Mouse (Mus musculus) splenic B cell, adult 2 months (primary cell): ENCODE measurements around the gene Pcdh15.

Experiments
- DNase-seq: peaks from one replicate; pipeline ENCODE4 v3.0.0-alpha.2; 2011; ENCODE audit warnings: low read depth, low spot score
- H3K27me3 ChIP-seq: 2 replicates; pipeline ENCODE4 v1.6.1; 2012; ENCODE audit warnings: mild to moderate bottlenecking, low read length, moderate library complexity, mixed read lengths; ENCODE audit not compliant: control insufficient read depth, poor library complexity, insufficient read depth, severe bottlenecking
- H3K36me3 ChIP-seq: 2 replicates; pipeline ENCODE4 v1.6.1; 2012; ENCODE audit warnings: mild to moderate bottlenecking, low read length, moderate library complexity, mixed read lengths; ENCODE audit not compliant: control insufficient read depth, poor library complexity, insufficient read depth, severe bottlenecking

Gene Pcdh15

DNA sequence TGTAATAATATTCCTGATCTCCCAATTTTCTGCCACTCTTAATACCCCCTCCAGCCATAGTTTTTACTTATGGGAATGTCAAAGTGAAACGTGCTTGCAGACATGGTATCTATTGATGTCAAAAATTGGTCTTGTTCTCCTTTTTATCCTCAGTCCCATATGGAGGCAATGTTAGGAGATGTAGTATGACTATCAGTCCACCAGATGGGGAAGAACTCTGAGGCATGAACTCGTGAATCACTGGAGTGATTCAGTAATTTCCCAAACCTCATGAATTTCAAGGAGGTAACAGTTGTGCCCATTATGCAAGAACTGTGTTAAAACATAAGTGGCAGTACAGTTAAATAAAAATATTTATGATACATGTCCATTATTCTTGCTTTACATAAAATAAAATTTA, 116.9 kb downstream of the Pcdh15 start:
- Histone ChIP-seq H3K27me3 (no peaks in the 10 kb centered on the region), H3K36me3 (no peaks in the 10 kb centered on the region)
- DNase-seq, result no peak

DNA sequence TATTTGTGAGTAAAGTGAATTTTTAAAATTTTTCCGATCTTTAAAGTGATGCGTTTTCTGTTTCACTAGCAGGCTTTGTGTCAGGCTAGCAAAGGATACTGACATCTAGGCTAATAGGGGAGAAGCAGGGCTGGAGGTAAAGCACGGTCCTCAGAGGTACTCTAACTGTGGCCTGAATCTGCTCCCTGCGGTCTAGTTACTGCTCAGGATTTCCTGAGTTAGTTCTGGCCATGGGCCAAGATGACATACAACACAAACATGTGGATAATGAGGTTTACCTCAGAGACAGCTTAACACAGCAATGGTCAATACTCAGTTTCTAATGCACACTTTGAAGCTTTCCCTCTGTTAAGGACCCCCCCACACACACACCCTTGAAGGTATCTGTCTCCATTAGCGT, 143.2 kb downstream of the Pcdh15 start:
- DNase-seq, result no peak
- H3K36me3 ChIP-seq, result no peaks in the 10 kb centered on the region
- no peaks in the 10 kb centered on the region for H3K27me3 ChIP-seq

DNA sequence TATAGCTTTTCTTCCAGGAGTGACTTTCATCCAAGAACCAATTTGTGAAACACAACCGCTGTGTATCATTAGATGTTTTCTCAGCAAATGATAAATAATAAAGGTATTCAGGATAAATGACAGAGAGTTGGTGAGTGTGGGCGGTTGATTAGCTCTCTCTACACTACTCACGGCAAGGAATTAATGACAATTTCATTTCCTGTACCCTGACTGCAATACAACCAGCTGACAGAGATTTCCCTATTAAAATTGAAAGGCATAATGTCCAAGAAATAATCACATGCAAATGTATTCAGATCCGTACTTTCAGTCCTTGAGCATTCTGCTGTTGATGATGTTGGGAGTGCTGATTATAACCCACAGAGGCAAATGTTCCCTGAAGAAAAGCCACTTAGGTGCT, 181.3 kb downstream of the Pcdh15 start:
- no peak for DNase-seq
- no peaks in the 10 kb centered on the region for H3K36me3 ChIP-seq
- no peaks in the 10 kb centered on the region for H3K27me3 ChIP-seq

DNA sequence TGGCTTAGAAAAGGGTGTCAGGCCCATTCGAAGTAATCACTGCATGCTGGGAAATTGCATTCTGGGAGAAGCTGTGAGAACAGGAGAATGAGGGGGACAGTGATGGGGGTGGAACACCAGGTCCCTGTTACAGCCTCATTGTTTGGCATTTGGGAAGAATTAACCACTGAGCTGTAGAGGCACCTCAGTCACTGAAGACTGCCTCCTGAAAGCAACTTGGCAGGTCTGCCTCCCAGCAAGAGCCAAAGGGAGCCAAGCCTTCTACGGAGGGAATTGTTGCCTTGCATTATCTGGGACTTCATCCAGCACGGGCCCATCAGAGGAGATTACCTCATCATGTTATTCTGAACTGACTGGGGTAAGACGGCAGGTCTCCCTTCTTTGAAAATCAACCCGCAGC, 197.3 kb downstream of the Pcdh15 start:
- no peaks in the 10 kb centered on the region for H3K36me3 ChIP-seq
- H3K27me3 ChIP-seq, result no peaks in the 10 kb centered on the region
- no peak for DNase-seq

DNA sequence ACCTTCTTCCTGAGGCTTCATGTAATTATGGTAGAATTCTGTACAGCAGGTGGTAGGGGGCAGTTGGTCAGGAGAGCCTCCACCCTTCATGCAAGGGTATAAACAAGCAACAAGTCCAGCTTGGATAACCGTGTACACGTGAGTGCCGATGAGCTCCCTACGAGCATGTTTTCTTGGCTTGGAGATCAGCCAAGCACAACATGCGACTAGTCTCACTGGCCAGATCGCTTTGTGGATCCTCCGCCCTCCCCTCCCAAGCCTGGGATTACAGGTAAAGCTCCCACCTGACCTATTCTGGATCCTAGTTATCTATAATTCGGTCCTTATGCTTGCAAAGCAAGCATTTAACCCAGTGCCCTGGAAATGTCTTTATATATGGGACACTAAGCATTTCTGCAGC, 202.8 kb downstream of the Pcdh15 start:
- no peak for DNase-seq
- no peaks in the 10 kb centered on the region for H3K36me3 ChIP-seq

DNA sequence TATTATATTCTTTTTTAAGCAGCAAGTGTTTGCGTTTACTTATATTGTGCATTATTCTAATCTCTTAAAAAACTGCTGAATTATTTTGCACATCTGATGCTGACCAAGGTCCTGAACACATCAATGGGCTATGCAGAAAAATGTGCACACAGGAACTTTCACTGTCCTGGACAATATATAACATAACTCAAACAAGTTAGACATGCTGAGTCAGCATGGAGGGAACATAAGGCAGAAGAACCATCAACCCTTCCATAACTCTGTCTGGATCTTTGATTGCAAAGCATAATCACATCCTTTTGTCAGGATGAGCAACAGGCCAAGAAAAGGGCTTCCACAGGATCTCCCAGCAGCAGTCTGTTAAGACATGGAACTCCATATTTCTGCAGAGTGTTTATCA, 207.5 kb downstream of the Pcdh15 start:
- Histone ChIP-seq H3K27me3 (no peaks in the 10 kb centered on the region), H3K36me3 (no peaks in the 10 kb centered on the region)
- DNase-seq, result no peak

More for the DNA sequence above, 202.8 kb downstream of the Pcdh15 start:
- no peaks in the 10 kb centered on the region for H3K27me3 ChIP-seq

DNA sequence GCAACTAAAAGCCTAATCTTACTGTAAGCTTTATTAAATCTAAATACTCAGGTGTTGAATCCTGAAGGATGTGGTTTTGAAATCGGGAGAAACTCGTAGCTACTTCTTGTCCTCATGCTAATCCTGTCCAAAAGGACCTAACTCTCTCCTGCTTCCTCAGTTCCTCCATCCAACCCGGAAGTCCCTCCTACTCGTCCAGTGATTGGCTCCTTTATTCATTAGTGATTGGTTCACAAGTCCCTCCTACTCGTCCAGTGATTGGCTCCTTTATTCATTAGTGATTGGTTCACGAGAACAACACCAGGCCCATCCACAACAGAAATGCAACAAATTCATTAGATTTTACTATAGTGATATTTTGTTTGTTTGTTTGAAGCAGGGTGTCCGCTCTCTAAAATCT, 227.7 kb downstream of the Pcdh15 start:
- Histone ChIP-seq H3K27me3 (no peaks in the 10 kb centered on the region), H3K36me3 (no peaks in the 10 kb centered on the region)
- DNase-seq, result no peak

DNA sequence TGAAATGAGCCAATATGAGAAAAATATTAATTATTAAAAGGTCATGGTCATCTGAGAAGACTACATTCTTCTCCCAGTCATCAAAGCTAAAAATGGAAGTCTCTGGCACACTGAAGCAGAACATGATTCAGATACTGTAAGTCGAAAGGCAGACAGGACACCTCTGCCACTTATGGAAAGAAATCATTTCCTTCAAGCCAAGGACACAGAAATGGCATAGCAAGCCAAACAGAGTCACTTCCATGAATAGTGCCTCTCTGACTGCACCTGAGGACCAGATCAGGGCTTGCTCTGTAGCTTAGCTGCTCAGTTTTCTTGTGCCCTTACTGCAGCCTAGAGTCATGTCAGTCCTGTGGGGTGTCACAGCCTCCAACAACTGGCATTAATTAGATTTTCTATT, 234.3 kb downstream of the Pcdh15 start:
- no peak for DNase-seq
- H3K36me3 ChIP-seq, result no peaks in the 10 kb centered on the region

DNA sequence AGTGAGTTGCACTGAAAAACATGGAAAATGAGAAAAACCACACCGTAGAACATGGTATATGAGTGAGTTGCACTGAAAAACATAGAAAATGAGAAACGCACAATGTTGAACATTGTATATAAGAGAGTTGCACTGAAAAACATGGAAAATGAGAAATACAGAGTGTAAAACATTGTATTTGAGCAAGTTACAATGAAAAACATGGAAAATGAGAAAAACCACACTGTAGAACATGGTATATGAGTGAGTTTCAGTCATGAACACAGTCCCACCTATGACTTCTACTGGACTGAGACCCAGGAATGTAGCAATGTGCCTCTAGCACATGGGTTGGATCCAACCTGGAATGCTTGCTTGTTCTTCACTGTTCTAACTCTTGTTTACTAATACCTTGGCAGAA, 279.9 kb downstream of the Pcdh15 start:
- Histone ChIP-seq H3K36me3 (no peaks in the 10 kb centered on the region), H3K27me3 (no peaks in the 10 kb centered on the region)
- no peak for DNase-seq

More for the DNA sequence above, 234.3 kb downstream of the Pcdh15 start:
- no peaks in the 10 kb centered on the region for H3K27me3 ChIP-seq

DNA sequence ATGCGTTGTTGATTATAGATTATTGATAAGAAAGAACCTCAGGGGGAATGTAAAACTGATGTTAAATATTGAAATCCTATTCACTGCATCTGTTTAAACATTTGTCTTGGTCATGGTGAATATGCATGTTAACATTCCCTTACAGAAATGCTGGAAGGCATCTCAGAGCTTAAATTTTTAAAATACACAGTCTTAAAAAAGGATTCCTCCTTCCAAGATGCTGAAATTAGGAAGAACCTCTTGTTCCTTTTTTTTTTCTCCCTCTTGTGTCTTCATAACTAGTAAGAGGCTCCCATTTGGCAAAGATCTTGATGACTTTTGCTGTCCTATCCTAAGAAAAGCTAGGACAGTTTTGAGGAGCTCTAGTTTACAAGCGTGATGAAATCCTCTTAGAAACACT, 284.9 kb downstream of the Pcdh15 start:
- DNase-seq, result no peak
- no peaks in the 10 kb centered on the region for H3K36me3 ChIP-seq
- no peaks in the 10 kb centered on the region for H3K27me3 ChIP-seq

DNA sequence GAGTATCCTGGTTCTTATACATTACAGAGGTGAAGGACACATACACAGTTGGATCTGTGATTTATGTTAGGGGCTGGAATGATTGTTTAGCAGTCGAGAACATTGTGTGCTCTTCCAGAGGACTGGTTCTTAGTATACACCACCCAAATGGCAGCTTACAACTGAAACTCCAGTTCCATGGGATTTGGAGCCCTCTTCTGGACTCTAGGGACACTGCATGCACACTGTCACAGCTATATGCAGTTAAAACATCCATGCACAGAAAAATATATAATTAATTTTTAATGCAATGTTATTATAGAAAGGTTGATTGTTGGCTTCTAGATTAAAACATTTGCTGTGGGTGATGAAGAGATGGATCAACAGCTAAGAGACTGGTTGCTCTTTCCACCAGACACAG, 301.3 kb downstream of the Pcdh15 start:
- Histone ChIP-seq H3K36me3 (no peaks in the 10 kb centered on the region), H3K27me3 (no peaks in the 10 kb centered on the region)
- no peak for DNase-seq

DNA sequence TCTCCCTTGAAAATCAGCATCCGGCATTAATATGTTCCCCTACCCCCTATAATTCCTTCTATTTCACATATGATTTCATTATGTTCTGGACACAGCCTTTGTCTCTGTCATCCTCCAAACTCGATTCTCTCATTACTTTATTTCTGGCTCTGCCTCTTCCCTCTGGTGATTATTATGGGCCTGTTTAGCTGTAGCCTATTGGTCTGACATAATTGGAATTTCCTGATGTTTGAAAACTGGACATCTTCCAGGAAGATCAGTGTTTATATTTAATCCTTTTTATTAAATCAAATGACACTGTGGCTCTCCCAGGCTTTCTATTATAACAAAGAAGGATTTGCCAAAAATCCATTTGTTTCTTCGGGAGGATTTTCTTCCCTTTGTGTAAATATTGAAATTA, 326.3 kb downstream of the Pcdh15 start:
- Histone ChIP-seq H3K27me3 (no peaks in the 10 kb centered on the region), H3K36me3 (no peaks in the 10 kb centered on the region)
- DNase-seq, result no peak

DNA sequence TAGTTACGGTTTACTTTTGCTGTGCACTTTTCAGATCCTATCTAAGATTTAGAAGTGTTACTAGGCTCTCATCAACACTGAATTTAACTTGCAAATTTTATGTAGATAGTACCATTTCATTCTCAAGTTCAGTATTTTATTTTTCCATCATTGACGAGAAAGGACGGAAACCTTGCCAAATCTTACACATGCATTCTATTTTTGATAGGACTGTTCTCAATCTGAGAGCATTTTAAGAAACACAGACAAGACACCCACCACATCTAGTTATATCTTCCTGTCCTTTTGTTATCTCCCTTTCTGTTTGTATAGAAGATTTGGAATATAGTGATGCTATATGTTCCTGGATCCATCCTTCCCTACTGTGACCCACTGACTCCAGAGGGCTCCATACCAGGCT, 332.2 kb downstream of the Pcdh15 start:
- H3K27me3 ChIP-seq, result no peaks in the 10 kb centered on the region
- DNase-seq, result no peak

DNA sequence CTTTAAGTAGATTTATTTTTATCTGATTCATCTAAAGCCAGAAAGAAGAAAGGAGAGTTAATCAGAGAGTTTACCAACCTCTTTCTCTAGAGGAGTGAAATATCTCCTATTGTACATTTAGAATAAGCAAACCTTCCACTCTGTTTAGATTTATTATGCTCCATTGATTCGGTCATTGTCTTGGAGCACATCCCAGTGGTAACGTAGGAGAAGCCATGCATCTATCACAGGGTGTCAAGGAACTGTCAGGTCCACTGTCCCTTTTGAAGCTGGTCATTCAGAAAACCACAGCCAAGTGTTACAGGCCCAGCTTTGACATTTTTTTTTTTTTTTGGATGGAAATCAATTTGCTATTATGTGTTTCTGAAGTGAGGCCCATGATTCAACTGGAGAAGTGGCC, 384.9 kb downstream of the Pcdh15 start:
- Histone ChIP-seq H3K27me3 (no peaks in the 10 kb centered on the region), H3K36me3 (no peaks in the 10 kb centered on the region)
- DNase-seq, result no peak

More for the DNA sequence above, 332.2 kb downstream of the Pcdh15 start:
- no peaks in the 10 kb centered on the region for H3K36me3 ChIP-seq

DNA sequence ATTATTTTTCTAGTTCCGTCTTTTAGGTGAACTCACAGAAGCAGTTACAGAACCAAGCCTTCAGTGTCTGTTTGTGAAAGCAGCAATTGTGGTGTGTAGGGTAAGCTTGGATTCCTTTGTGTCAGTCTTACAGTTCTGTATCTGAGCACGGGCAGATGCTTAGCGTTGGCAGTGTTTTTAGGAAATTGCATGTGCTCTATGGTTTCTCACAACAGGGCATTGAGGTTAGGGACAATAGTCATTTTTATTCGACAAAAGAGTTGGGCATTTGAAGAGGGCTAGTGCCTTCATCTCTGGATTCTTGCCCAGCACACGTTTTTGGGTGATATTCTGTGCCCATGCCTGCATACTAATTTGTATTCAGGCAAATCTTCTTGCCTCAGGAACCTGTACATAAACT, 392.5 kb downstream of the Pcdh15 start:
- DNase-seq, result no peak
- Histone ChIP-seq H3K27me3 (no peaks in the 10 kb centered on the region), H3K36me3 (no peaks in the 10 kb centered on the region)

DNA sequence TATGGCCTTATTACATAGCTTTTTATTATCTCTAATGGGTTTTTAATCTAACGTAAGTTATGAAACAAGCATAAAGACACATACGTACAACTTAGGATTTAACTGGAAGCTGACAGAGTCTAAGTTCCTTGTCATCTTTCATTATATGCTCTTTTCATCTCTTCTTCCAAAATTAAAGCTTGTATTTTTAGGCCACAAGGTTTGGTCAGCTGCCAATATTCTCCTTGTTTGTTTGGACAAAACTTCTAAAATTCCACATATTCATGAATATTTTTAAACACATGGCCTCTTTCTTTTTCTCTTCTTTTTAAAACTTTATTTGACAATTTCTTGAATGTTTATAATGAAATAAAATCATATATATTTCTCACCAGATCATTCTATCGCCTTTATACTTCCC, 415.7 kb downstream of the Pcdh15 start:
- H3K27me3 ChIP-seq, result no peaks in the 10 kb centered on the region
- no peak for DNase-seq
- H3K36me3 ChIP-seq, result no peaks in the 10 kb centered on the region
